Mouse (Mus musculus) spleen, postnatal 0 days (tissue): Measurements from ENCODE around the gene Heatr5b. TPM values are rescaled to one million over a fixed set of nuclear protein-coding genes. Genes with fewer than 3 reads are reported as not detected.

ENCODE experiments used
- polyA plus RNA-seq: library from polyadenylated mRNA; unstranded; fragments of >200 nt; fragmentation: Nextera tagmentation; extraction: Ambion mirVana; gene quantifications from 2 replicates; pipeline ENCODE4 v1.2.1, GENCODE M21; 2015

The Heatr5b gene
- 3.8 TPM in 2 replicates for polyA plus RNA-seq

GRCm38 (mm10) chr17:78834856-78835835, at the start of gene Heatr5b, which contains the start of gene Gpatch11:
TSS of gene Heatr5b (minus strand) at chr17:78835364.
TSS of gene Gpatch11 (plus strand) at chr17:78835567.

DNA sequence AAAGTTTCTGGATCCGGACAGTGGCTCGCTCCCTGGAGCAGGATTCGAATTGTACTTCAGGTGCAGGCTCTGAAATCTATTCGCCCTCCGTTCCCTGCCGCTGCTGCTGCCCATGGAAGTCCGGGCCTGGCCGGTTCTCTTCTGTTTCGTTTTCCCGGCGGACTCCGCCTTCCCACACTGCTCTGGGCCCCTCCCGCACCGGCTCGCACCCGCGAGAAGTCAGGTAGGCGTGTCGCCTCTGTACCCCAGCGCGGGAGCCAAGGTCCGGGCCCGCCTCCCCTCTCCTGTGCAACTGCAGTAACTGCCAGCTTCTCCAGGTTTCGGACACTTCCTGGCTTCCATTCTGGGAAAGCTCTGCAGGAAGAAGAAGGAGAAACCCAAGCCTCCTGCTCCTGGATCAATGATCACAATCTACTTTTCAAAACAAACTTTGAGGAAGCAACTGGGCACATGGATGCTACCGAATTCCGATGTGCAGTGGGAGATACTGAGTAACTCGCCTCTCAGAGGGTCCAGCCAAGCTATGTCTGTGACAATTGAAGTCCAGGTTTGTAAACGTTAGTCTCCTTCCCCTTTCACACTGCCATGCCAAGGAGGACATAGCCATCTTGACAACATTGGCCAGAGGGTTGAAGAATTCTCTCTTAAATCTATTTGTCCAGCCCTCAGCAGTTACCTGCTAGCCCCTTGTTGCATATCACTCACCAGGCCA, 47.4 kb upstream of the Heatr5b start, which contains the start of gene Eif2ak2:
Gene Eif2ak2 (minus strand): TSS at position 173 of the 712 bp plus-strand sequence.

GRCm38 (mm10) chr17:78737096-78737495, 98.1 kb downstream of the Heatr5b start, which contains the start of gene Strn:
TSS of gene Strn (minus strand) at chr17:78737196.

Other genes with a start within 250 kb of the Heatr5b start
- gene Strn, start 98.2 kb downstream of the Heatr5b start, polyA plus RNA-seq = 3.6 and 4.0 TPM in 2 replicates
- 25.7 and 28.7 TPM in 2 replicates for gene Gpatch11, start 203 bp upstream of the Heatr5b start, polyA plus RNA-seq
- gene Eif2ak2, start 47.2 kb upstream of the Heatr5b start, polyA plus RNA-seq = 18.3 and 22.7 TPM in 2 replicates
- gene Sult6b1, start 71.6 kb upstream of the Heatr5b start, polyA plus RNA-seq = 0.17 and 0.53 TPM in 2 replicates
- 57.0 and 58.1 TPM in 2 replicates for gene Cebpzos, start 81.1 kb upstream of the Heatr5b start, polyA plus RNA-seq
- 51.9 and 53.6 TPM in 2 replicates for gene Cebpz, start 101.7 kb upstream of the Heatr5b start, polyA plus RNA-seq
- gene Ndufaf7, start 101.8 kb upstream of the Heatr5b start, polyA plus RNA-seq = 27.4 and 29.3 TPM in 2 replicates
- gene Prkd3, start 185.5 kb upstream of the Heatr5b start, polyA plus RNA-seq = 9.3 and 12.3 TPM in 2 replicates
- 2.8 and 3.6 TPM in 2 replicates for gene Qpct, start 216.5 kb upstream of the Heatr5b start, polyA plus RNA-seq